Mouse (Mus musculus) adipose tissue, adult 10 weeks (tissue): Measurements from ENCODE around the gene Med26. TPM values are rescaled to one million over a fixed set of nuclear protein-coding genes. Genes with fewer than 3 reads are reported as not detected.

Source experiments
- polyA plus RNA-seq: library from polyadenylated mRNA; stranded (reverse); fragments of 350-450 nt; fragmentation: Illumina TruSeq; extraction: RNeasy Lipid Tissue Mini Kit (QIAGEN cat#74804); gene quantifications from one replicate; pipeline ENCODE4 v1.2.3, GENCODE M21; 2014; ENCODE audit warnings: low read depth, low replicate concordance

Gene Med26
- polyA plus RNA-seq, result 7.0 TPM

DNA sequence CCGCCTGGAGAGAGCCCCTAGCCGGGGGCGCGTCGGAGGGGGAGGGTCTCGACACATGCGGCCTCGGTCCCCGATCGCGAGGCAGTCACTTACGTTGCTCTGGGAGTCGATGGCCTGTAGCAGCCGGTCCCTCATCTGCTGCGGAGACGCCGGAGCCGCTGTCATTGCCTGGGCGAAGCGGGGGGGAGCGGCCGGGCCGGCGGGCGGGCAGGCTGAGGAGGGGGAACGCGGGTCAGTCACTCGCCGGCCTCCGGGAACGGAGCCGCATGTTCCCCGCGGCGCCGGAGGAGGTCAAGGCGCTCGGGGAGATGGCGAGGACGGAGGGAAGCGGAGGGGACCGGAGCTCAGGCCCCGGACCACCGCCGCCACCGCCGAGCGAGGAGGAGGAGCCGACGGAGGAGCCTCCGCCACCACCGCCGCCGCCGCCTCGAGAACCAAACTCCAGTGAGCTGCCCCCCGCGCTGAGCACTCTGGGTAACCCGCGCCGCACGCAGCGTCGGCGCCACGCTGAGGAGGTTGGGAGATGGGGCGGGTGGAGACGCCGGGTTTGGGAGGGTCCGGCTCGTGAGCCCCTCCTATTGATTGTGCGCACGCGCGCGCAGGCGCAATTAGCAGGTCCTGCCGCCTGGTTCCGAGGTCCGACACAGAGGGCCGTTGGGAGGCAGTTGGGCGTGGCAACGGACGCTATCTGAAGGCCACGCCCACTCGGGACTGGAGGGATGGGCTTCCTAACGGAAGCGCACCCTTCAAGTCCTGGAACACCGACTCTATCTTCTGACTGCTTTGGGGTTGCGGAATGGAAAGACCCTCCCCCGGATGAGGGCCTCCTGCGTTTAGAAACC lies at the start of gene Med26:
Med26 (minus strand) TSS at position 469 of the 842 bp plus-strand sequence.

DNA sequence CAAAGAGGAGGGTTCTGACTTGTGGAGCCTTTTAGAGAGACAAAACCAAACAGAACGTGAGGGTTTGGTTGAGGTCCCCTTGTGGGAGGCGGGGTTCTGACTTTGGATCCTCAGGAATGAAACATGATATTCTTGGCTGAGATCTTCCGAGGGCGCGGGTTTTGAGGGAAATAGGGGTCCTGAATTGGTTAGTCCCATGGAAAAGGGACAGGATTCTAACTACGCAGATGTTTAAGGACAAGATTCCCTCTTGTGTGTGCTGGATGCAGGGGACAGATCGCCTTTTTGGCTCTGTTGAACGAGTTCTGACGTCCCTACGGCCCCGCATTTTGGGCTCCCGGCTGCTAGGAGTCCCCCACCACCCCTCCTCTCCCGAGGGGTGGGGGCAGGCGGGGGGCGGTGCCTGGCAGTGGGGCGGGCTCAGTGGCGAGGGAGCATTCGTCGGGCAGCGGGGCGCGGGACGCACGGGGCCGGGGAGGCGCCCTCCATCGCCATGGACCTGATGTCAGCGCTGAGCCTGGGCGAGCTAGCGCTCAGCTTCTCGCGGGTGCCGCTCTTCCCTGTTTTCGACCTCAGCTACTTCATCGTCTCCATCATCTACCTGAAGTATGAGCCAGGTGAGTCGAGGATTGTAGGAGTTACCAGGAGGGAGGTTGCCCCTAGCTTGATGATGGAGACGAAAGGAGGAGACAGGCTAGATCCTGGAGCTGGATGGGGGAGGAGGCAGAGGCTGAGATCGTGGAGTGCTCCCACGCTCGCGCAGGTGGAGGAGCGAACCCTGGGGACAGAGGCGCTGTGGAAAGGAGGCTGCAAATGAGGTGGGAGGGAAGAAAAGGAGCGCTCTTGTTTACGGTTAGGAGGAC lies 23.8 kb upstream of the Med26 start, which contains the start of gene Tmem38a:
Tmem38a (plus strand) TSS at position 445 of the 863 bp plus-strand sequence.

DNA sequence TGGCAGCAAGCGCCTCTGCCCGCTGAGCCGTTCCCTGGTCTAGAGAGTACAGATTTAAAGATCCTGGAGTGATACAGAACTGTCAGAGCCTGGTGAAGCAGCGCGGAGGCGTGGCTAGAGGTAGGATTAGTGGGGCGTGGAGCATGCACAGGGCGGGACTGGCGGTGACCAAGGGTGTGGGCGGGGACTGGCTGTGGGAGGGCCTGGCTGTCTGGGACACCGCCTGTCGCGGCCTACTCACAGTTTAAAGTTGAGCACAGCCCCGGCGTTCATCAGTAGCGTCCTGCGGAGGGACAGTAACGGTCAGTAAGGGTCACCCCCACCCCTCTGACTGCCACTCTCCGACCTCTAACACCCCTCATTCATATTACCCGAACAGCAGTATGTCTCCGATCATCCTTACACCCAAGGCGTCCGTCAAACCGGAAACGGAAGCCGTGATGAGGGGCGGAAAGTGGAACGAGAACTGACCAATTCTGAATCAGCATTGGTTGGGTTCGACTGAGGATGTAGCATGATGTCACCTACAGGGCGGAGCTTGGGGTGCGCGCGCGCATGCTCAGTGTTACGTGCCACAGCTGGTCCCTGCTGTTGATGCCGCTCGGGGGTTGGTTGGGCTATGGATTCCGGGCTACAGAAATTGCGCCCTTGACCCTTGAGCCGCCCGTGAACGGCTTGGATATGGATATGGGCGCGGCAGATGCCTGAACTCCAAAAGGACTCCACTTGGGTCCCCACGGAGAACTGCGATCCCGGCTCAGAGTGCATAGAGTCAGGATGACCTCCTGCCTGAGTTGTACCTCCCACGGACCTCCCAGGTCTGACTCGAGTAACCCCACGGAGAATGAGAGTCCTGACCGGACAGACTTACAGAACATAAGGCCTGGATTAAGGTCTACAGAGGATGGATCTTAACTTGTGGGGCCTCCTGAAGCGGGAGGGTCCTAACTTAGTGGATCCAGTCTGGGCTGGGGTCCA lies 22.9 kb upstream of the Med26 start, which contains the start of gene Smim7:
Smim7 (minus strand) TSS at position 456 of the 978 bp plus-strand sequence.

DNA sequence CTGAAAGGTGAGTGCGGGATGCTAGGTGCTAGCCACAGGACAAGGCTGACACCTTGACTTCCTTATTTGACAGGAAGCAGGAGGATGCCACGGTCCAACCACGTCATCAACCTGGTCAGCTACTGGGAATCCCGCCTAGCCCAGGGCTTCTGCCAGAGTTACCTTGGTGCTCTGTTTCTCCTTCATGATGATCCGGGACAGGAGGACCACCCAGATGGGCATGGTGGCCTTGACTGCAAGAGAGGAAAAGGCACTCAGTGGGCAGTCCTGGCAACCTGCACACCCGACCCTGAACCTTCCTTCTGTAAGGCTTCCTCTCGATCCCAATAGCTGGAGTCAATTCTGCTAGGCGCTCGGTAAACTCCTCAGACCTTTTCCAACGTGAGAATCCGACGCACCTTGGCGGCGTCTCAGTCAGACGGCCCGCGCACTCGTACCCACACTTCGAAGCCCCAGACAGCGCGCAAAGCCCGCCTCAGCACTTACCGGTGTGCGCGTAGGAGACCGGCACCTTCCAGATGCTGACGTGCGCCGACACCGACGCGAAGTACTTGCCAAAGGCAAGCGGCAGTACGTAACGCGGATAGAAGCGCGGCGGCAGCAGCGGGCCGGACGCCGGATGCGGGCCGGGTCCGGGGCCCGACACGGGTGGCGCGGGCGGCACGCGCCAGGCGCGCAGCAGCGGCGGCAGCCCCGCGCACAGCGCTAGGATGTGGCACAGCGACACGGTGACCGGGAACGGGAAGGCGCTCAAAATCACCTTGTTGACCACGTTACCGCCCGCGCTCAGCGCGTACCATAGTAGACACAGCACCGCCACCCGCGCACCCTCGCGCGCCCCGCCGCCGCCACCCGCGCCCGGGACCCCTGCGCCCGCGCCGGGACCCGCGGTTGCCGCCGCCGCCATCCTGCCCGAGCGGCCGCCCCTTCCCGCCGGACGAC lies 56.1 kb downstream of the Med26 start, which contains the start of gene Slc35e1:
Slc35e1 (minus strand) TSS at position 935 of the 942 bp plus-strand sequence.

DNA sequence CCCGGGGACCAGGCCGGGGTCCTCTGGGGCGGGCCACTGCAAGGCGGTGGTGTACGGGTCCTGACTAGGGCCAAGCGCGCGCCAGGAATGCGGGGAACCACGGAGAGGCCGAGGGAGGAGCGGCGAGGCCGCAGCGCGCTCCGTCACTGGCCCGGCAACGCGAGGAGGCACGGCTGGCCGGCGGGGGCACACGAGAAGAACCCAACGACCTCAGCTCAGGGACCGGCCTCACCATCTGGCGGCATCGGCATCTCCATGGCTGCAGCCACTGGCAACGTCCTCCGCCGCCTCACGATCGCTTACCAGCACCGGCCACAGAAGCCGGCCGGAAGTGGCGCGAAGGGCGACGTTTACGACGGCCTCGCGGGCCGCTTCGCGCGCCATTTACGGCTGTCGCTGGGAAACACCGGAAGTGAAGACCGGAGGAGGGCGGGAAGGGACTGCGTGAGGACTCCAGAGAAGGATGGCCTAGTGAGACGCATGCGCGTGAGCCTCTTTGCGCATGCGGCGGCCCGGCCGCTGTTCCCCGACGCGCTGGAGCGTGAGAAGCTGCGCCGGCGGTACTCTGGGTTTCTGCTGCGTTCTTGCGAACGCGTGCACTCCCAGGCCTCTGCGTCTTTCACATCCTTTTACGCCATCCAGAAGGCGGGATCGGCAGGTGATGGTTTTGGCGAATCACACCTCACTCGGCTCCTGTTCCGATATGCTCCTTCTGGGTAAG lies 73.1 kb downstream of the Med26 start, which contains the start of gene Cherp:
Cherp (minus strand) TSS at position 401 of the 721 bp plus-strand sequence.

Other genes starting within 250 kb of the Med26 start
- gene Gm10282, start 243.0 kb downstream of the Med26 start, polyA plus RNA-seq, result 6.0 TPM
- gene Klf2, start 229.2 kb downstream of the Med26 start, polyA plus RNA-seq, result 31.2 TPM
- gene Eps15l1, start 126.8 kb downstream of the Med26 start, polyA plus RNA-seq, result 48.7 TPM
- 5.5 TPM for gene Calr3, start 104.4 kb downstream of the Med26 start, polyA plus RNA-seq
- gene 1700030K09Rik, start 104.4 kb downstream of the Med26 start, polyA plus RNA-seq, result 9.1 TPM
- gene Cherp, start 73.0 kb downstream of the Med26 start, polyA plus RNA-seq, result 32.8 TPM
- gene Slc35e1, start 55.7 kb downstream of the Med26 start, polyA plus RNA-seq, result 32.6 TPM
- gene Smim7, start 22.8 kb upstream of the Med26 start, polyA plus RNA-seq, result 84.6 TPM
- gene Tmem38a, start 23.8 kb upstream of the Med26 start, polyA plus RNA-seq, result 7.0 TPM
- 6.6 TPM for gene Nwd1, start 98.4 kb upstream of the Med26 start, polyA plus RNA-seq
- gene Sin3b, start 175.0 kb upstream of the Med26 start, polyA plus RNA-seq, result 358 TPM
- gene F2rl3, start 213.6 kb upstream of the Med26 start, polyA plus RNA-seq, result 0.57 TPM